Mouse (Mus musculus): ENCODE results near the gene Ndc1.

GRCm38 (mm10) chr4:107457602-107458001 is 90.0 kb downstream of the Ndc1 start:
- TF ChIP-seq CTCF (IDR thresholded peaks at IDR 0.05; ENCODE audit: insufficient read depth, low read depth, low read length) (no peak), POLR2A (IDR thresholded peaks at IDR 0.05; ENCODE audit: insufficient read depth, low read depth, low read length) (no peak)
